Mouse (Mus musculus): ENCODE data around the gene Gapvd1.

The Gapvd1 gene

DNA sequence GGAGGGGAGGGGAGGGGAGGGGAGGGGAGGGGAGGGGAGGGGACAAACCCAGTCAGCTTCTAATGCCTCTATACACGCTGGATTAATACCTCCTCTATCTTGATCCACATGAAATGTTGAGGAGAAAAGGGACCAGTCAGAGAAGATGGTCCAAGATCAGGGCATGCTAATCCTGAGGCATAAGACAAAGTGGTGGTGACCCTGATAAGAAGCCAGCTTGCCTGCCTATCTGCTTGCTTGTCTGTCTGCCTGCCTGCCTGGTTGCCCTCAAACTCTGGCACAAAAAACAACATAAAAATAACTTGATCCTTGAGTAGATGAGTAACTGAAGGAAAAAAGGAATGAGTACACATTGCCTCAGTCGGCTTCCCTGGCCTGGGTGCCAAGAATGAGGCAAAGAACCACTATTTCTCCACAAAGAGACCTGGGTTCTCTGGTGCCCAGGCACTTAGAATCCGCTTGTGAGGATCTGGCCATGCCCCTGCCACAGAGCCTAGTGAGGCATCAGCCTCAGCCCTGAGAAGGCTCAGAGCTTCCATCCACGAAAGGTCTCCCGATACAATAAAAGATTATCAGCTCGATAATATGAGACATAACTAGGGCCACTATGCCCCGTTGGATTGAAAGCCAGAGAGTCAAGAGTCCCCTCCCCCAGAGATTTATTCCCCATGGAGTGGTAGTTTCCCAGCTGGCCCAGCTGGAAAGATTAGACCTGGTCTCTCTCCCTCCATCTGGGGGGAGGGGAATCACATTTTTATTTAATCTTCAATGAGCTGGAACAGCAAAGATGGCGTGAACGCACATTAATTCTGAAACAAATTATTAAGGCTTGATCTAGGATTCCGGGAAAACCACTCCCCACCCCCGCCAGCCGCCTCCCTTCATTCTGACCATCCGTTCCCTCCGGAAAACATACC lies 119.5 kb downstream of the Gapvd1 start:
- in situ Hi-C loops (cut with MboI, MseI): no loop called here

DNA sequence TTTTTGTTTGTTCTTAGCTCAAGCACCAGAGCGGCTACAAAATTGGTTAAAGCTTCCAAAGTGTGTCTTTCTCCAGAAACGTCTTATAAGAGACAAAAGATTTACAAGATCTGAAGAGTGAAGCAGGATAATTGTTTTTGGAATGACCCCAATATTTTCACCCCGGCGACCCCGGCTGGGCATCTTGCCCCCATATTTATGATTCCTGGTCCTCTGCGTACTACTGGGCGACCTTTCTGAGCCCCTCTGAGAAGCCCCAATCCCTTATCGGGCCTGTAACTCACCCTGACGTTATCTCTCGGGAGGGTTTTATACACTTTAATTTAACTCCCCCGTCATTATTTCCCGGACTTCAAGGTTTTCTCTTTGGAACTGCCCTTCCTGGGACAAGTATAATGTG lies 123.0 kb downstream of the Gapvd1 start:
- in situ Hi-C loops (cut with MboI, MseI): loop anchor here (5.0 kb wide), 1 partner anchor 655 kb away; no protein-coding TSS in a partner anchor

DNA sequence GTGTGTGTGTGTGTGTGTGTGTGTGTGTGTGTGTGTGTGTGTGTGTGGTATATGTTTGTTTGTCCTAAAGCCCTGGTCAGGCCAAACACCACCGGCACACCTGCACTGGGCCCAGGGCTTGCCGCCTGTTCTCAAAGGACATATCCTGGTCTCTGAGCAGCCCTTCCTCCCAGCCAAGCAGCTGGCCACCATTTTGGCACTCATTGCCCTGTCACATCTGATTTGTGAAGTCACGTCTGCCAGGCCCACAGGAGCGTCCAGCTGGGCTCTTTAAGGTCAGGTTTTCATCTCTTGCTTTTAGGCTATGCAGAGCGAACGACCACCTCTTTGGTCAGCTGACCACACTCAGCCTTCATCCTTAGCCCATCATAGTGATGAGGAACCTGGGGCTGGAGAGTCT lies 124.6 kb downstream of the Gapvd1 start:
- in situ Hi-C loops (cut with MboI, MseI): loop anchor here (5.0 kb wide), 1 partner anchor 653 kb away; no protein-coding TSS in a partner anchor

DNA sequence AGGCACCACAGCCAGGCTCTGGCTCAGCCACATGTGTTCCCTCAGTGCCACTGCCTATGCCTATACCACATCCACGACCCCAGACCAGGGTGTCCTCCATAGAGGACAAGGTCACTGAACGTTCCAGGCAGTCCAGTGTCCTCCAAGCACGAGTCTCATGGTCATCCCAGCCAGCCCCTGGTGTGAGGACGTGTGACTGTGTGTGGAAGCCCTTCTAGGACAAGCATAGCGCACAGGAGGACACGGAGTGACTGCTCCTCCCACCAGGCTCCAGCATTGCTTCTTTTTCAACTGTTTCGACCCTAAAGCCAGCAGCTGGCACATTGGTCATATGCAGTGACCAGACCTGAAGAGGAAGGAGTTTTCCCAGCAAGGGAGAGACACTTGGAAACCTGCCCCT lies 125.3 kb downstream of the Gapvd1 start:
- in situ Hi-C loops (cut with MboI, MseI): loop anchor here (5.0 kb wide), 1 partner anchor 652 kb away; no protein-coding TSS in a partner anchor

DNA sequence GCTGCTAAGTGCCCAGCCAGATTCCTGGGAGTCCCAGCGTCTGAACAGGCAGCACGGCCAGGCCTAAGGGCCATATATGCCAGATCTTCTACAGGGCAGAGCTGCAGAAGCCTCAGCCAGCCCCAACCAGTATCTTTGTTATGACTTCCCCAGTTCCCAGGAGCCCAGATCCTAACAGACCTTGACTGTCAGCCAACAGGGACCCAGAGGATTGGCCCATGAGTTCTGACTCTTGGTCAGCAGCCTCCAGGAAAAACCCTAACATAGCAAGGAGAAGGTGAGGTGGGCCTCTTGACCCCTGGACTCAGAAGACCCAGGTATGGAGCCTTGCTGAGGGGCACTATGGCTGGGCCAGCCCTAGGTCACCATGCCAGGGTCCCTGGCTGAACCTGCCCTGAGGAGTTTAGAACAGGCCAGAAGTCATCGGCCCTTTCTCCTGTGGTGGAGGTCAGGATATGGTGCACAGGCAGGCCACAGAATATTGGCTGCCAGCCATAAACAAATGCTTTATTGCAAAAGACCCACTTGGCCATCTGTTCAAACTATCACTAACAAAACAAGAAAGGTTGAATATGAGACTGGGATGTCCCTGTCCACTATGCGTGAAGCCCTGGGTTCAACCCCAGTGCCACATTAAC lies 126.0 kb downstream of the Gapvd1 start:
- in situ Hi-C loops (cut with MboI, MseI): no loop called here

DNA sequence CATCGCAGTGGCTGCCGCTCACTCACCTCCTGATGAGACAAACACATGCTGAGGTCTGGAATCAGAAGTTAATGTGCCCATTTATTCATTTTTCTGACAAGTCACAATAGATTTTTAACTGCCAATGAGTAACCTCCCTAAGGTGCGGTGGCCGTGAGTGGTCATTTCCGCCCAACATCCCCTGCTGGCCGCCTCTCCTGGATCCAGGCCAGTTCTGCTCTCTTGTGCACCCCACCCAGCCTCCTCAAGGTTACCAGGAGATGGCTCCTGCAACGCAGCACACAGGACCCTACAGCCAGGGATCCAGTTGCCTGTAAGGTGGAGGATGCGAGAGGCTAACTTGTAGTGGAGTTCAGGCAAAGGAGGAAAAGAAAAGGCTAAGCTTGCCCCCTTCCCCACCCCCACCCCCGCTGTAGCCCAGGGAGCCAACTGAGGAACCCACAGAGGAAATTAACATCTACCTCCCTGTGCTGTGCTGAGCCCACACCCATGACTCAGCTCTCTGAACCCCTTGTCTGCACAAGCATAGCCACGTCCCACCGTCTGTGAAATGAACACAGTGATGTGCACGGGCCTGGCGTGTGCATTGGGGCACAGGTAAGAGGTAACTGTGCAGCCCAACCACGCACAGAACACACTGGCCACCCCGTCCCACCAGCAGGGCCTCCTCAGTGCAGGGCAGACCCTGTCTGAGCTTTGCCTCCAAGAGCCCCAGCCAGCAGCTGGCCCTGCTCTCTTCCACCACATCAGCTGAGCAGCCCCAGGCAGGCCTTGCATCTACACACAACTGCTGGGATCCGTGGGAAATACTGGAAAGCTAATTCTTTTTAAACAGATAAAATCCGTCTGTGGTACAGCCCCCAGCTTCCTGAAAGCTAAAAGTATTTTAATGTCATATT lies 127.5 kb downstream of the Gapvd1 start:
- in situ Hi-C loops (cut with MboI, MseI): no loop called here
